Mouse (Mus musculus) 3T3-L1 (cell line): ENCODE measurements around the gene Trarg1.
"Not testable (repeated sequence)": the region's sequence is repeated elsewhere in the genome, so short reads cannot be mapped to it uniquely, and the experiment has no call there.

Experiments used
- DNase-seq: peaks from one replicate; pipeline ENCODE4 v3.0.0-alpha.2; 2015; ENCODE audit warnings: low read depth, low spot score

Gene Trarg1

GRCm38 (mm10) chr11:76679508-76679907 is at the start of gene Trarg1:
Gene Trarg1 (plus strand): TSS chr11:76679808.
- not testable (repeated sequence) for DNase-seq

GRCm38 (mm10) chr11:76630023-76630422 is 49.6 kb upstream of the Trarg1 start:
- no peak for DNase-seq

GRCm38 (mm10) chr11:76630487-76630886 is 49.1 kb upstream of the Trarg1 start:
- no peak for DNase-seq

- no peak for DNase-seq
Measured at GRCm38 (mm10) chr11:76639269-76639985, 40.2 kb upstream of the Trarg1 start.

GRCm38 (mm10) chr11:76640231-76640630 is 39.4 kb upstream of the Trarg1 start:
- no peak for DNase-seq

- DNase-seq, result no peak
Measured at GRCm38 (mm10) chr11:76644257-76644656, 35.4 kb upstream of the Trarg1 start.

GRCm38 (mm10) chr11:76645036-76645435 is 34.6 kb upstream of the Trarg1 start:
- no peak for DNase-seq

GRCm38 (mm10) chr11:76645955-76646354 is 33.7 kb upstream of the Trarg1 start:
- peak; percentile 92 for DNase-seq

GRCm38 (mm10) chr11:76647062-76647461 is 32.5 kb upstream of the Trarg1 start:
- no peak for DNase-seq

GRCm38 (mm10) chr11:76647500-76647899 is 32.1 kb upstream of the Trarg1 start:
- peak; percentile 92 for DNase-seq

GRCm38 (mm10) chr11:76650862-76651560 is 28.6 kb upstream of the Trarg1 start:
- no peak for DNase-seq

GRCm38 (mm10) chr11:76652838-76653334 is 26.7 kb upstream of the Trarg1 start:
- DNase-seq, result no peak

GRCm38 (mm10) chr11:76655106-76655505 is 24.5 kb upstream of the Trarg1 start:
- peak; percentile 84 for DNase-seq

GRCm38 (mm10) chr11:76657450-76657970 is 22.1 kb upstream of the Trarg1 start:
- DNase-seq, result no peak

- DNase-seq, result no peak
Measured at GRCm38 (mm10) chr11:76659138-76659930, 20.3 kb upstream of the Trarg1 start.

GRCm38 (mm10) chr11:76661790-76662468 is 17.7 kb upstream of the Trarg1 start:
- no peak for DNase-seq

GRCm38 (mm10) chr11:76666002-76666649 is 13.5 kb upstream of the Trarg1 start:
- no peak for DNase-seq

GRCm38 (mm10) chr11:76667807-76668206 is 11.8 kb upstream of the Trarg1 start:
- no peak for DNase-seq

- no peak for DNase-seq
Measured at GRCm38 (mm10) chr11:76671871-76672475, 7.6 kb upstream of the Trarg1 start, which contains the start of gene Bhlha9. Gene Bhlha9 (plus strand): TSS chr11:76672470.
